Mouse (Mus musculus): Measurements from ENCODE around the gene Ttll12. TPM values are rescaled to one million over a fixed set of nuclear protein-coding genes. Genes with fewer than 3 reads are reported as not detected.

Ttll12 gene
- total and polyA plus RNA-seq, 3 experiments: 21.9 to 40.0 (median 31.1) TPM

DNA sequence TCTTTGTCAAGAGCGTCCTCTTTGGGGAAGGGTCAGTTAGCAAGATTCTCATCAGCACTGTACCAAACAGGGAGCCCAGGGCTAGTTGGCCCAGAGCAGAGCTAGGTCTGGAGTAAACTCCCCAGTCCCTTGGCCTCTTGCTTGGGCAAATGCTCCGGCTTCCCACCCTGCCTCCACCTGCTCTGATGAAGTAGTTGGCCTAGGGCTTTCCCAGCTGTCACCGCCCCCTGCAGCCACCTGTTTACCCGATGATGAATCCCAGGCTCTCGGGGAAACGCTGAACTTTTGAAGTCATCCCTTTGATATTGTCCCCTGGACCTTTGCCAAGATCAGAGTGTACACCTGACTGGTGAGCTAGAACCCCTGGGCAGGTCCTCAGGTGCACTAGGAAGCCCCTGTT lies 41.8 kb upstream of the Ttll12 start:
- dilution Hi-C loops (cut with MboI; ENCODE audit: extremely low pct_ligation_motif_present, extremely low pct_unique_long_range_greater_than_20kb, low sequenced_read_pairs): no loop called here

DNA sequence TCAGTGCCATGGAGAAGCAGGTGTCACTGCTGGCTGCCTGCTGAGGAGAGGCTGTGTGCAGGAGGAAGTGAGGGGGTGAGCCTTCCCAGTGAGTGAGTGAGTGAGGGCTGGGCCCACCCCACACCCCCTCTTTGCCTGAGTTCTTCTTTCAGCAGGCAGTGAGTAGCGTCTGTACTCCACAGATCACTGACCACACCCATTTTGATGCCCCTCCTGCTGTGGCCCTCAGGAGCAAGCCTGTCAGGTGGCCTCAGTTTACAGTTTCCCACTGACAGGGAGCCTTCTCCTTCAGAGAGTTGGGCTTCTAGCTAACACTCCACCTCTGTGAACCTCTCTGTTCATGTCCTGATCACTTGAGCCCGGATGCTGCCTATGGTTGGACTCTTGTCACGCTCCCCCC lies 40.3 kb upstream of the Ttll12 start:
- Histone ChIP-seq H3K27me3 (replicated peaks) (peaks cover 90% of the 10 kb centered on the region), H3K9ac (ENCODE audit: insufficient read depth, low read depth) (no peak overlapping the region), H3K36me3 (replicated peaks in 1 of 2; ENCODE audit: control insufficient read depth in 1 of 2, insufficient read depth in 1 of 2, low read length in 1 of 2) (no peaks in the 10 kb centered on the region), H3K27ac (ENCODE audit: insufficient read depth, low read depth) (no peak overlapping the region), H3K4me3 (replicated peaks in 1 of 3; ENCODE audit: low read depth in 2 of 3, low read length in 2 of 3, poor library complexity in 1 of 3) (no peak overlapping the region), H3K9me3 (replicated peaks; ENCODE audit: low read length) (peaks cover 2% of the 10 kb centered on the region), H3K4me1 (ENCODE audit: control insufficient read depth in 1 of 2, insufficient read depth in 2 of 2) (no peaks in the 10 kb centered on the region), H3K79me2 (replicated peaks; ENCODE audit: control insufficient read depth, extremely low read depth, insufficient read depth, poor library complexity, severe bottlenecking) (no peaks in the 10 kb centered on the region), H3K4me2 (ENCODE audit: insufficient read depth, low read depth, poor library complexity, severe bottlenecking) (no peak overlapping the region)
- in situ Hi-C loops (cut with MboI; ENCODE audit: low pct_ligation_motif_present, low pct_unique_long_range_greater_than_20kb, low sequenced_read_pairs): no loop called here
- no peak for TF ChIP-seq KAT2A (IDR thresholded peaks at IDR 0.05; ENCODE audit: insufficient replicate concordance, low read length)
- TF ChIP-seq ZC3H11A (IDR thresholded peaks at IDR 0.05; ENCODE audit: low read depth, low read length): no peak
- TF ChIP-seq UBTF (IDR thresholded peaks at IDR 0.05; ENCODE audit: low read depth, low read length): no peak
- TF ChIP-seq ETS1 (conservative IDR thresholded peaks at IDR 0.05; ENCODE audit: low read depth, low read length): no peak
- TF ChIP-seq GABPA (IDR thresholded peaks at IDR 0.05; ENCODE audit: insufficient replicate concordance, low read depth, low read length): no peak
- no peak for TF ChIP-seq POLR2AphosphoS2 (IDR thresholded peaks at IDR 0.05; ENCODE audit: low read depth, low read length)
- no peak for TF ChIP-seq RAD21 (IDR thresholded peaks at IDR 0.05; ENCODE audit: low read depth, low read length)
- no peak for TF ChIP-seq TCF12 (IDR thresholded peaks at IDR 0.05; ENCODE audit: low read depth, low read length)
- no peak for TF ChIP-seq NRF1 (IDR thresholded peaks at IDR 0.05; ENCODE audit: low read depth, low read length)
- no peak for TF ChIP-seq MYC (IDR thresholded peaks at IDR 0.05; ENCODE audit: low read depth, low read length)
- TF ChIP-seq PAX5 (IDR thresholded peaks at IDR 0.05; ENCODE audit: low read length): no peak
- TF ChIP-seq HCFC1 (IDR thresholded peaks at IDR 0.05; ENCODE audit: low read depth, low read length): no peak
- TF ChIP-seq SMC3 (IDR thresholded peaks at IDR 0.05; ENCODE audit: low read depth, low read length): no peak
- dilution Hi-C loops (cut with MboI; ENCODE audit: extremely low pct_ligation_motif_present, extremely low pct_unique_long_range_greater_than_20kb, low sequenced_read_pairs): no loop called here
- DNase-seq (ENCODE audit: extremely low read depth): no peak

More for the DNA sequence above, 41.8 kb upstream of the Ttll12 start:
- Histone ChIP-seq H3K36me3 (replicated peaks in 1 of 2; ENCODE audit: control insufficient read depth in 1 of 2, insufficient read depth in 1 of 2, low read length in 1 of 2) (no peaks in the 10 kb centered on the region), H3K27me3 (replicated peaks) (peaks cover 88% of the 10 kb centered on the region), H3K79me2 (replicated peaks; ENCODE audit: control insufficient read depth, extremely low read depth, insufficient read depth, poor library complexity, severe bottlenecking) (no peaks in the 10 kb centered on the region), H3K4me2 (ENCODE audit: insufficient read depth, low read depth, poor library complexity, severe bottlenecking) (no peak overlapping the region), H3K27ac (ENCODE audit: insufficient read depth, low read depth) (no peak overlapping the region), H3K4me1 (ENCODE audit: control insufficient read depth in 1 of 2, insufficient read depth in 2 of 2) (no peaks in the 10 kb centered on the region), H3K9ac (ENCODE audit: insufficient read depth, low read depth) (no peak overlapping the region), H3K4me3 (replicated peaks in 1 of 3; ENCODE audit: low read depth in 2 of 3, low read length in 2 of 3, poor library complexity in 1 of 3) (no peak overlapping the region), H3K9me3 (replicated peaks; ENCODE audit: low read length) (no peaks in the 10 kb centered on the region)
- no peak for DNase-seq (ENCODE audit: extremely low read depth)
- TF ChIP-seq MEF2A (IDR thresholded peaks at IDR 0.05; ENCODE audit: borderline replicate concordance, low read depth, low read length) (no peak), NELFE (IDR thresholded peaks at IDR 0.05; ENCODE audit: low read depth, low read length) (no peak), ETS1 (conservative IDR thresholded peaks at IDR 0.05; ENCODE audit: low read depth, low read length) (no peak)
- in situ Hi-C loops (cut with MboI; ENCODE audit: low pct_ligation_motif_present, low pct_unique_long_range_greater_than_20kb, low sequenced_read_pairs): no loop called here
